Mouse (Mus musculus) megakaryocyte, adult 5-6 weeks (primary cell): ENCODE data around the gene Cyp4a30b. TPM values are rescaled to one million over a fixed set of nuclear protein-coding genes. Genes with fewer than 3 reads are reported as not detected.
"Not testable (repeated sequence)": the region's sequence is repeated elsewhere in the genome, so short reads cannot be mapped to it uniquely, and the experiment has no call there.

Source experiments
- ATAC-seq: 2 replicates; pipeline ENCODE4 v1.8.0; 2016; ENCODE audit warnings: mild to moderate bottlenecking, inconsistent platforms; ENCODE audit not compliant: poor library complexity, severe bottlenecking
- total RNA-seq, 2 experiments: library from RNA; stranded (forward) in 1 of 2; stranded (reverse) in 1 of 2; fragments of 153-499, 151-499 nt in 1 of 2; fragments of 221-1000, 200-1000 nt in 1 of 2; gene quantifications; 2 replicates each; pipeline versions ENCODE4 v1.2.3 to v1.2.4; 2015 to 2017

Gene Cyp4a30b
- total RNA-seq (2015), result not detected in 2 replicates
- not detected in 2 replicates for total RNA-seq (2017)

- no peak for ATAC-seq
Measured at GRCm38 (mm10) chr4:115452304-115452703, at the start of gene Cyp4a30b. Gene Cyp4a30b (plus strand): TSS chr4:115452604.

- ATAC-seq, result not testable (repeated sequence)
Measured at GRCm38 (mm10) chr4:115411324-115411723, 41.1 kb upstream of the Cyp4a30b start, which contains the start of gene Cyp4a12b. Gene Cyp4a12b (plus strand): TSS chr4:115411624.

DNA sequence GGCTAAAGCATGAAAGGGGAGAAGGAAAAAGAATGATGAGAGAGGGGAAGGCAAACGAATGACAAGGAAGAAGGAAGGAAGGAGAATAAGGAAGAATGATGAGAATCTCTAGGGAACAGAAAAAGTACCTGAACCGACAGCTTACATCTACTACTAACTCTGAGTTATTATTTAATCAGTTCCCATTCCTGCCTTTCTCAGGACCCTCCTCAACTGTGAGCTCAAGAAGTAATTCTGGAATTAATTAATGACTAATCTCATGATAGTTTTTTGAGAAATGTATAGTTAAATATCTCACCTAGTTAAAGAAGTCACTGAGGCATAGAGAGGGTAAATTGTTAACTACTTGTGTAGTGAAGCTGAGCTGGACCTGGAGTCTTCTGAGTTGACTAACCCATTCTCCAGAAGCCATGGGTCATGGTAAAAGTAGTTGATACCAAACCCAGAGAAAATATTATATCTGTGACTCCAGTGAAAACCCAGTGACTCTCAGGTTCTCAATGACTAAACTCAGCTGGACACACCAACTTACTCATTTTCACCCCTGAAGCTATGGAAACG, 1.7 kb upstream of the Cyp4a30b start:
- ATAC-seq, result no peak

DNA sequence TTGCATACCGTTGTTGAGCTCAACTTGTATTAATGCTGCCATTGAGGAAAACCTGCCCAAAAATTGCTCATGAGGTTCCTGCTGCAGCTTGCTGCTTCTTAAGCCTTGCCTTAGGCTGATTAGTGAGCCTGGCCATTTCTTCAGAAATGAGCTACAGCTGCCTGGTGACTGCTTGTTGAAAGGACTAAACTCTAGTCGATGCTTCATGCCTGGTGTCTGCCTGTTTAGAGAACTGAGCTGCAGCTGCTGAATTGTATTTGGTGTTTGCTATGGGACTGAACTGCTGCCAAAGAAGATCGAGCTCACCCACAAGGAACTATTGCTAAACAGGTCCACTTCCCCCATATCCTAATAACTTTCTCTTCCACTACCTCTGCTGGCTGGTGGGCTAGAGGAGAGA, 21.2 kb downstream of the Cyp4a30b start:
- ATAC-seq, result peak; percentile 63

- peak; percentile 56 for ATAC-seq
Measured at GRCm38 (mm10) chr4:115476051-115476450, 23.6 kb downstream of the Cyp4a30b start.

DNA sequence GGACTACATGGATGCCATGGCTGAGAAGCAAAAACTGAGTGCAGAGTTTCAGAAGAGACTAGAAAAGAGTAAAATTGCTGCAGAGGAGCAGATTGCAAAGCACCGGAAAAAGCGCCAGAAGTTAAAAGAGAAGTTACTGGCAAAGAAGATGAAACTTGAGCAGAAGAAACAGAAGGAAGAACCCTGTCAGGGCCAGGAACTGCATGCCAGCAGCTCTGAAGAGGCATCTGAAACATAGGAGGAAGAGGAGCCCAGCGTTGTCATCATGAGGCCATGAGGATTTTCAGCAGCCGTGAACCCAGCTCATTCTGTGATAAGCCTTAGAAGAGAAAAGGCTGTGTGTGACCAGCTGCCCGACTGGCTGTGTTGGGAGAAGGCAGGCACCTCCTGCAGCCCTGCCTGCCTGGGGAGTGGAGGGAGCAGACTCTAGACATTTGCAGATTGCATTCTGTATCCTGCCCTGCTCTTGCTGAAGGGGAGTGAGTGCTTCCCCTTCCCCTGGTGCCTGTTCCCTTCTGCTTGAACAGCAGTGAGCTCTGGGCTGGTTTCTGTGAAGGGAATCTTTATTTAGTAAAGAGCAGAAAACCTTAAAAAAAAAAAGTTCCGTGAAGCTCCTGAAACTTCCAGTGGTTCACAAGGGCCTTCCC, 28.7 kb downstream of the Cyp4a30b start:
- 0 out of 2 replicates have a peak, but pooled peaks have one; percentile 21 for ATAC-seq

GRCm38 (mm10) chr4:115496001-115496400, 43.6 kb downstream of the Cyp4a30b start, which contains the start of gene Cyp4a14:
Gene Cyp4a14 (minus strand): TSS chr4:115496142.
- ATAC-seq, result no peak

DNA sequence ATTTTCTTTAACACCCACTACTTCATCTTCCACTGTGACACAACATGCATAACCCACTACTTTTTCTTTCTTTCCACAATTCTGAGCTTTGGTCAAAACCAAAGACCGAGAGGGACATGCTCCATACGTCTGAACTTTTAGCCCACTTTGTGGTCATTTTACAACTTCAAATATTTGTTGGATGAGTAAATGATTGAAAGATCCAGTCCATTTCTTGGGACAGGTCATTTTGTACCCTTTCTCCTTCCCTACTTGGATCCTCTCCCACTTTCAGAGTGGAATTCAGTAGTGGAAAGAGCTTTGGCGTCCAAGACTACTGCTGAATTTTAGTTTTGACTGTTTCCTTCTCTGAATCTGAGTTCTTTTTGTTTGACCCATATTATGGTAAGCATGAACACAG, 45.1 kb downstream of the Cyp4a30b start:
- ATAC-seq, result no peak

DNA sequence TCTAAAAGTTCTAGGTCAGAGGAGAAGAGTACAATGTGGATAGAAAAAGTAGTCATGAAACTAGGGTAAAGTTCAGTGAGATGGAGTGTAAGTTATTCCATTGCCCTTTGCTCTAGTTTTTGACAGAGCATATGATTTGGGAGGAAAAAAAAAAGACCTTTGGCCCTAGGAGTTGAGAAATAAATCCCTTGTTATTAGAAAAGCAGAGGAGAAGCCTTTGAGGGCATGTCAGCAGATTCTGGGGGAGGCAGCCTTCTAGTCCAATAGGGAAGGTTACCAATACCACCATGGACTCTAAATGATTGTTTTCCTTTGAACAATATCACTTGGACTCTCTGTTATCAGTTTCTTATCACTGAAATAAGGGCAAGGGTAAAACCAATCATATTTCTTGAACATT, 61.6 kb downstream of the Cyp4a30b start:
- ATAC-seq, result not testable (repeated sequence)

GRCm38 (mm10) chr4:115518000-115518399, 65.6 kb downstream of the Cyp4a30b start, which contains the start of gene Cyp4a10:
Gene Cyp4a10 (plus strand): TSS chr4:115518264.
- ATAC-seq, result not testable (repeated sequence)

DNA sequence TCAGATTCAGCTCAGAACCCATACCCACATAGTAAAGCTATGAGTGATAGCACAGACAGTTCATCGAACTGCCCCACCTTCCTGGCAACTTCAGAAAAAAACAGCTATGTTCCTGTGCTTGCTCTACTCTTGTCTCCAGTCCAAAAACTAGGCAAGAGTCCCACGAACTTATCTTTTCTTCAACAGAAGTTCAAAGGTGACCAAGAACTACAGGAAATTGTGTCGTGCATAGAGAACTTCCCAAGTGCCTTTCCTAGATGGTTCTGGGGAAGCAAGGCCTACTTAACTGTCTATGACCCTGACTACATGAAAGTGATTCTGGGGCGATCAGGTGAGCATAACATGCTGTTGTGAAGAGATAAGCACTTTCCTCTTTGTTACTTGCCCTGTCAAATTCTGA, 67.0 kb downstream of the Cyp4a30b start:
- ATAC-seq, result no peak

Other genes with a start within 250 kb of the Cyp4a30b start
- not detected in 2 replicates for gene Cyp4a29, start 210.5 kb upstream of the Cyp4a30b start, total RNA-seq (2015)
- not detected in 2 replicates for gene Cyp4a29, start 210.5 kb upstream of the Cyp4a30b start, total RNA-seq (2017)
- not detected in 2 replicates for gene Cyp4a12a, start 153.6 kb upstream of the Cyp4a30b start, total RNA-seq (2015)
- gene Cyp4a12a, start 153.6 kb upstream of the Cyp4a30b start, total RNA-seq (2017), result not detected in 2 replicates
- gene Cyp4a12b, start 41.0 kb upstream of the Cyp4a30b start, total RNA-seq (2015), result not detected in 2 replicates
- not detected in 2 replicates for gene Cyp4a12b, start 41.0 kb upstream of the Cyp4a30b start, total RNA-seq (2017)
- gene Cyp4a14, start 43.5 kb downstream of the Cyp4a30b start, total RNA-seq (2015), result not detected in 2 replicates
- gene Cyp4a14, start 43.5 kb downstream of the Cyp4a30b start, total RNA-seq (2017), result not detected in 2 replicates
- gene Cyp4a10, start 65.7 kb downstream of the Cyp4a30b start, total RNA-seq (2015), result not detected in 2 replicates
- not detected in 2 replicates for gene Cyp4a10, start 65.7 kb downstream of the Cyp4a30b start, total RNA-seq (2017)
- gene Cyp4a31, start 111.0 kb downstream of the Cyp4a30b start, total RNA-seq (2015), result not detected in 2 replicates
- not detected in 2 replicates for gene Cyp4a31, start 111.0 kb downstream of the Cyp4a30b start, total RNA-seq (2017)
- not detected in 2 replicates for gene Cyp4a32, start 148.4 kb downstream of the Cyp4a30b start, total RNA-seq (2015)
- not detected in 2 replicates for gene Cyp4a32, start 148.4 kb downstream of the Cyp4a30b start, total RNA-seq (2017)
- gene Cyp4b1, start 195.1 kb downstream of the Cyp4a30b start, total RNA-seq (2015), result not detected in 2 replicates
- not detected in 2 replicates for gene Cyp4b1, start 195.1 kb downstream of the Cyp4a30b start, total RNA-seq (2017)